22 mouse cellular contexts compared by ENCODE assay signal in genomic region chr3:119987245-119987852, GRCm38 (mm10).
"Had no signal": no experiment of that assay in that cellular context is flagged by ENCODE, and none has a peak within 500 bp of the region (broad histone marks: within the 10 kb centered on the region; RNA-seq: fewer than 3 reads in every experiment).

No protein-coding gene starts in this region.

- H3K27ac ChIP-seq: intestine, embryonic 15.5 days; layer of hippocampus, adult 2 months; limb, embryonic 10.5 days; limb, embryonic 13.5 days; liver, embryonic 13.5 days; macrophage; midbrain, embryonic 12.5 days; midbrain, embryonic 15.5 days; neural tube, embryonic 12.5 days; neural tube, embryonic 15.5 days; stomach, postnatal 0 days had no signal

- H3K27me3 ChIP-seq: intestine, embryonic 15.5 days; limb, embryonic 13.5 days; liver, embryonic 13.5 days; midbrain, embryonic 12.5 days; midbrain, embryonic 15.5 days; neural tube, embryonic 12.5 days; neural tube, embryonic 15.5 days had no signal

- H3K9me3 ChIP-seq: intestine, embryonic 15.5 days; limb, embryonic 10.5 days; limb, embryonic 13.5 days; liver, embryonic 13.5 days; midbrain, embryonic 12.5 days; midbrain, embryonic 15.5 days; neural tube, embryonic 12.5 days; neural tube, embryonic 15.5 days had no signal

- ATAC-seq: hindbrain, embryonic 16.5 days; intestine, embryonic 15.5 days; midbrain, embryonic 15.5 days had no signal

- H3K9ac ChIP-seq: intestine, embryonic 15.5 days; limb, embryonic 13.5 days; liver, embryonic 13.5 days; midbrain, embryonic 12.5 days; midbrain, embryonic 15.5 days; neural tube, embryonic 12.5 days; neural tube, embryonic 15.5 days had no signal

- H3K36me3 ChIP-seq: intestine, embryonic 15.5 days; limb, embryonic 10.5 days; limb, embryonic 13.5 days; liver, embryonic 13.5 days; midbrain, embryonic 12.5 days; midbrain, embryonic 15.5 days; neural tube, embryonic 12.5 days; neural tube, embryonic 15.5 days had no signal

- H3K4me3 ChIP-seq: intestine, embryonic 15.5 days; layer of hippocampus, adult 2 months; limb, embryonic 10.5 days; limb, embryonic 13.5 days; liver, embryonic 13.5 days; midbrain, embryonic 12.5 days; midbrain, embryonic 15.5 days; neural tube, embryonic 12.5 days; neural tube, embryonic 15.5 days had no signal

- H3K4me1 ChIP-seq: intestine, embryonic 15.5 days; limb, embryonic 10.5 days; limb, embryonic 13.5 days; liver, embryonic 13.5 days; midbrain, embryonic 12.5 days; midbrain, embryonic 15.5 days; neural tube, embryonic 12.5 days; neural tube, embryonic 15.5 days had no signal

- H3K4me2 ChIP-seq: intestine, embryonic 15.5 days; limb, embryonic 13.5 days; liver, embryonic 13.5 days; midbrain, embryonic 12.5 days; midbrain, embryonic 15.5 days; neural tube, embryonic 12.5 days; neural tube, embryonic 15.5 days had no signal

- DNase-seq: kidney, adult 18-20 months; kidney, adult 9 months; kidney, postnatal 25 days; layer of hippocampus, adult 9-11 months; liver, embryonic 13.5 days; lung, postnatal 10 days; right cerebral cortex, adult 18-20 months; right cerebral cortex, postnatal 14 days; right cerebral cortex, postnatal 4 days; thymus, adult 2 months; thymus, postnatal 14 days had no signal
